Mouse (Mus musculus) liver, adult 2 months (tissue): ENCODE results near the gene Vsx1. TPM values are rescaled to one million over a fixed set of nuclear protein-coding genes. Genes with fewer than 3 reads are reported as not detected.

Source experiments
- DNase-seq: peaks from one replicate; pipeline ENCODE4 v3.0.0-alpha.2; 2011; ENCODE audit warnings: low read depth, low spot score; ENCODE audit errors: extremely low read depth
- H3K27ac ChIP-seq: fragments of 200-500 bp; replicated peaks from 2 replicates; pipeline ENCODE4 v1.5.1; 2012; ENCODE audit warnings: low read depth, mild to moderate bottlenecking, control low read depth, inconsistent platforms, low read length; ENCODE audit not compliant: insufficient read depth
- H3K27me3 ChIP-seq: fragments of 200-500 bp; 2 replicates; pipeline ENCODE4 v1.6.1; 2012; ENCODE audit warnings: mild to moderate bottlenecking, moderate library complexity, low read length, inconsistent platforms; ENCODE audit not compliant: control insufficient read depth, insufficient read depth
- H3K36me3 ChIP-seq: fragments of 200-500 bp; 2 replicates; pipeline ENCODE4 v1.6.1; 2012; ENCODE audit warnings: low read length, inconsistent platforms; ENCODE audit not compliant: control insufficient read depth, insufficient read depth
- H3K4me1 ChIP-seq: fragments of 200-500 bp; 2 replicates; pipeline ENCODE4 v1.6.1; 2011; ENCODE audit warnings: low read length; ENCODE audit not compliant: control insufficient read depth, insufficient read depth
- H3K4me3 ChIP-seq: fragments of 200-500 bp; 2 replicates; pipeline ENCODE4 v1.5.1; 2011; ENCODE audit warnings: low read depth, mild to moderate bottlenecking, control low read depth, low read length, moderate library complexity; ENCODE audit not compliant: insufficient read depth
- H3K79me2 ChIP-seq: fragments of 200-500 bp; 2 replicates; pipeline ENCODE4 v1.6.1; 2012; ENCODE audit warnings: inconsistent platforms, mild to moderate bottlenecking, low read length, moderate library complexity; ENCODE audit not compliant: control insufficient read depth, insufficient read depth
- H3K9ac ChIP-seq: fragments of 200-500 bp; 2 replicates; pipeline ENCODE4 v1.6.1; 2012; ENCODE audit warnings: low read depth, mild to moderate bottlenecking, control low read depth, inconsistent platforms, low read length
- CTCF ChIP-seq: fragments of 200-500 bp; IDR thresholded peaks from 2 replicates; pipeline ENCODE4 v1.5.1; 2011; ENCODE audit warnings: low read depth, low read length, control low read depth
- POLR2A ChIP-seq: fragments of 200-500 bp; IDR thresholded peaks from 2 replicates; pipeline ENCODE4 v1.6.1; 2011; ENCODE audit warnings: low read length, control low read depth; ENCODE audit not compliant: insufficient read depth; ENCODE audit errors: extremely low read depth
- WGBS: fragments of 180-500 bp; shearing (Covaris S2); methylation state at CpG from one replicate; pipeline ENCODE4 v1.1.7; 2018; 5-methylcytosine and 5-hydroxymethylcytosine counted together
- polyA plus RNA-seq: library from polyadenylated mRNA; depleted of rRNA; stranded (reverse); fragments of >200 nt; gene quantifications from 2 replicates; pipeline ENCODE4 v1.2.3, GENCODE M21; 2012
- total RNA-seq: library from RNA; depleted of rRNA; stranded (reverse); fragments of >200 nt; gene quantifications from 2 replicates; pipeline ENCODE4 v1.2.3, GENCODE M21; 2014

The Vsx1 gene
- total and polyA plus RNA-seq, 2 experiments, result not detected

DNA sequence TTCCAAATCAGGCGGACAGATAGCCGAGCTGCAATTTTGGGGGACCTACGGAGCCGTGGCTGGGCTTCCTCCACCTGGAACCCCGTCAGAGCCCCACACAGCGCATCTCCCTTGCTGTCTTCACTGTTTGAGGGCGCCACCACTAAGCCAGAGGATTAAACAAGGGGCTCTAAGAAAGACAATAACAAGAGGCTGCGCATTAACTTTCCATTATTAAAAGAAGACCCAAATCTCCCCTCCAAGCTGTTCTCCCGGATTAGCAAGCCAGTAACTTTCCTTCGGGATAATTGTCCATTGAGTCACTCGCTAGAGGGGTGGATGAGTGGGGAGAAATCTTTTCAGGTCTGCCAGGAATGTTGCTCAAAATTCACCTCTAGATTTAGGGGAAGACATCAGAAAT, 1.1 kb upstream of the Vsx1 start:
- Histone ChIP-seq H3K36me3 (no peaks in the 10 kb centered on the region), H3K79me2 (no peaks in the 10 kb centered on the region), H3K9ac (no peak overlapping the region), H3K4me1 (no peaks in the 10 kb centered on the region), H3K27ac (no peak overlapping the region), H3K27me3 (peaks cover 13% of the 10 kb centered on the region; the same call in 1 of the 2 replicates), H3K4me3 (no peak overlapping the region)
- DNase-seq, result no peak
- 8% methylated on average over 11 of the region's 11 CpGs for WGBS
- no peak for TF ChIP-seq CTCF
- TF ChIP-seq POLR2A, result no peak

DNA sequence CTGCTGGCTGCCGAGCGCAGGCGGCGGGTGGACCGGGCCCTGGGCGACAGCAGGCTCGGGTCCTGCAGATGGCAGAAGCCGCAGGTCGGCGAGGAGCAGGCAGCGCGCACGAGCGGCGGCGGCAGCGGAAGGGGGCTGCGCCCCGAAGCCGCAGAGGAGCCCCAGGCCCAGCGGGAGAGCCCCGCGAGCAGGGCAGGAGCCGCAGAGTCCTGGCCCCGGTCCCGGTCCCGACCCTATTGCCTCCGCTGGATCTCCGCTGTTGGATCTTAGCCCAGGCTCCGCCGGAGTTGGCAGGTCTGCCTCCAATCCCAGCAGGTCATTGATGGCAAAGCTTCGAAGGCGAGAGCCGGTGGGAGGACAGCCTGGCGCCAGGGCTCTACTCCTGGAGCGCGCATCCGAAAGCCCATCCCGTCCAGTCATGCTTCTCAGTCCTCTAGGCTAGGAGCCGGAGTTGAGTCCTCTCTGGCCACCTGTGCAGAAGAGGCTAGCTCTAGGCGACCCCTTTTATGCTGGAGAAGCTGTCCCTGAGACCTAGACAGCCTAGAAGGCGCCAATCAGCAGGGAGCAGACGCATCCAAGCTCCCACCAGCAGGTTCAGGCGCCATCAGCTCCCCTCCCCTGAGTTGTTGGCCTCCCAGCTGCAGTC, 496 bp downstream of the Vsx1 start:
- no peak for DNase-seq
- Histone ChIP-seq H3K27me3 (peaks cover 13% of the 10 kb centered on the region; the same call in 1 of the 2 replicates), H3K9ac (no peak overlapping the region), H3K4me1 (no peaks in the 10 kb centered on the region), H3K36me3 (no peaks in the 10 kb centered on the region), H3K27ac (no peak overlapping the region), H3K79me2 (no peaks in the 10 kb centered on the region), H3K4me3 (no peak overlapping the region)
- WGBS, result 2% methylated on average over 44 of the region's 44 CpGs
- TF ChIP-seq POLR2A (no peak), CTCF (no peak)

DNA sequence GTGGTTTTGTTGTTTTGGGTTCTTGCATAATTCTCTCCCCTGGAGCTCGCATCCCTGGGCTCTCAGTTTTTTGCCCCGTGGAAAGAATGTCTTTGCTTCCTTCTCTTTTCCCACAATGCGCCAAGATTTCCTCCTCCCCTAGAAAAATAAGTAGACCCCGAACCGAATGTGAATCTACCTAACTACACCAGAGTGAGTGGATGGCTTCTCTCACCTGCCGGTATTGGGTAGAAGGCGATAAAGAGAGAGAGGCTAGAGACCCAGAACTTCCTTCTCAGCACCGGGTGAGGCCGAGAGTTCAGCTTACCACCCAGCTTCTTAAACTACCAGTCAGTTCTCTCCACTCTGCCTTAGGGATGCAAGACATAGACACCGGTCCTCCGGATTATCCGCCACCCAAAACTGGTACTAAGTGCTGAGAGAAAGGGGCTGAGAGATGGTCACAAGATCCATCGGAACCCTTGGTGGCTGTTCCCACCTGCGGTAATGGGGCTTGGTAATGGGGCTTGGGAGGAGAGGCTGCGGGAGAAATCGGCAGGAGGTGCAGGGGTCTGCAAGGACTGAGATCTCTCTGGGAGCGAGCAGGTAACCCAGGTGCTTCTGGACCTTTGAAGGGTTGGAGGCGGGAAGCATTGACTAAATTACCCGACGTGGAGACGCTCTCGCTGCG, 1.2 kb downstream of the Vsx1 start:
- Histone ChIP-seq H3K9ac (no peak overlapping the region), H3K4me1 (no peaks in the 10 kb centered on the region), H3K36me3 (no peaks in the 10 kb centered on the region), H3K27ac (no peak overlapping the region), H3K27me3 (peaks cover 13% of the 10 kb centered on the region; the same call in 1 of the 2 replicates), H3K4me3 (no peak overlapping the region), H3K79me2 (no peaks in the 10 kb centered on the region)
- DNase-seq, result no peak
- WGBS, result 5% methylated on average over 23 of the region's 23 CpGs
- TF ChIP-seq CTCF (no peak), POLR2A (no peak)

DNA sequence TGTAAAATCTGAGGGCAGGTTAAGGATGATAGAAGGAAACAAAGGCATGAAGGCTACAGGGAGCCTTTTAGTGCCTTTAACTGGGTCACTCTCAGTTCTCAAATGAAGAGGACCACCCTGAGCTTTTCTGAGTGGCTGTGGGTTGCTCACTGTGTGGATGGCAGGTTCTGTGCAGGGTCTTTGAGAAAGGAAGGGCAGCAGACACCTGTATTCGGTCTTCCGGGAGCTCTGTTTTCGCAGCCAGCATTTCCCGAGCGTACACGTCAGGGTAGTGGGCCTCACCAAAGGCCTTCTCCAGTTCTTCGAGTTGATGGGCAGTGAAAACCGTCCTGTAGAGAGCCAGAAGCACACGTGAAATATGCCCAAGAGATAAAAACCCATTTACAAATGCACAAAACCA, 3.8 kb downstream of the Vsx1 start:
- no peak overlapping the region for H3K27ac ChIP-seq
- H3K27me3 ChIP-seq, result peaks cover 9% of the 10 kb centered on the region; the same call in 1 of the 2 replicates
- H3K4me1 ChIP-seq, result no peaks in the 10 kb centered on the region
- WGBS, result 90% methylated on average over 9 of the region's 9 CpGs
- H3K36me3 ChIP-seq, result no peaks in the 10 kb centered on the region
- no peak for TF ChIP-seq CTCF
- TF ChIP-seq POLR2A, result no peak
- H3K9ac ChIP-seq, result no peak overlapping the region
- H3K4me3 ChIP-seq, result no peak overlapping the region
- DNase-seq, result no peak
- H3K79me2 ChIP-seq, result no peaks in the 10 kb centered on the region

GRCm38 (mm10) chr2:150684451-150684850, 4.7 kb downstream of the Vsx1 start:
- peaks cover 9% of the 10 kb centered on the region; the same call in 1 of the 2 replicates for H3K27me3 ChIP-seq
- 88% methylated on average over 12 of the region's 12 CpGs for WGBS
- no peak overlapping the region for H3K27ac ChIP-seq
- H3K36me3 ChIP-seq, result no peaks in the 10 kb centered on the region
- H3K4me3 ChIP-seq, result no peak overlapping the region
- no peaks in the 10 kb centered on the region for H3K79me2 ChIP-seq
- DNase-seq, result no peak
- no peaks in the 10 kb centered on the region for H3K4me1 ChIP-seq
- H3K9ac ChIP-seq, result no peak overlapping the region
- TF ChIP-seq POLR2A (no peak), CTCF (no peak)

DNA sequence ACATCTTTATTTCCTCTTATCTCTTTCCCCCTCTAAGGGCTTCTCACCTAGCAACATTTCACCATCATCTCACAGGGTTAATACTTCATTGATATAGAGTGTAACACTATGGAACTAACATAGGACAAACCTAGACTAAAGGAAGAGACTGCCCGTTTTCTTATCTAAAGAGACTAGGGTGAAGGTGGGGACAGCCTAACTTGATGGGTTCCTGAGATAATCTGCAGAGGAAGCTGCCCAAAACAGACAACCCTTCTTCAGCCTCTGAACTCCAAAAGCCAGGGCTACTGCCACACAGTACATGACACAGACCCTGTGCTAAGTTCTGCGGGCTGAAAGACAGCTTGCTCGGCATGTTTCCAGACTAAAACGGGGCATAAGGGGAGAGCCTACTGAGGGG, 7.6 kb downstream of the Vsx1 start:
- no peak overlapping the region for H3K4me3 ChIP-seq
- no peak overlapping the region for H3K27ac ChIP-seq
- WGBS, result 43% methylated on average over 4 of the region's 4 CpGs
- no peak overlapping the region for H3K9ac ChIP-seq
- H3K4me1 ChIP-seq, result no peaks in the 10 kb centered on the region
- H3K79me2 ChIP-seq, result no peaks in the 10 kb centered on the region
- no peak for DNase-seq
- no peaks in the 10 kb centered on the region for H3K27me3 ChIP-seq
- H3K36me3 ChIP-seq, result no peaks in the 10 kb centered on the region
- no peak for TF ChIP-seq POLR2A
- TF ChIP-seq CTCF, result no peak
